Mouse (Mus musculus): ENCODE results near the gene Camkv.

Camkv gene

DNA sequence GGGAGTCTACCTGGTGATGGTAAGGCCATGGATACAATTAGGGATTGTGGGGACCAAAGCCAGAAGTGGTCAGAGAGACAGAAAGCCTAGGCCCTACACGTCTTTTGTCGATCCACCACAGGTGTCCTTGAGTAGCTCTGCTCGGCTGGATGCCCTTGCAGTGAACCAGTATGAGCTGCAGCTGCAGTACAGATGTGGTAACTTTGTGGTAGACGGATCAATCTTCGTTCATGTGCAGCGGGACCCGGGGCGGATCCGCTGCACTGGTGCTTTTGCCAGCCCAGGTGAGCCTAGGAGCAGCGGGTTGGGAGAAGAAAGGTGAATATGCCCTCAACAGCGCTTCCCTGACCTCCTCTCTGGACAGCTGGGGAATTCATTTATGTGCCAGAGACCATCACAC lies 57.5 kb downstream of the Camkv start:
- no peak for DNase-seq

DNA sequence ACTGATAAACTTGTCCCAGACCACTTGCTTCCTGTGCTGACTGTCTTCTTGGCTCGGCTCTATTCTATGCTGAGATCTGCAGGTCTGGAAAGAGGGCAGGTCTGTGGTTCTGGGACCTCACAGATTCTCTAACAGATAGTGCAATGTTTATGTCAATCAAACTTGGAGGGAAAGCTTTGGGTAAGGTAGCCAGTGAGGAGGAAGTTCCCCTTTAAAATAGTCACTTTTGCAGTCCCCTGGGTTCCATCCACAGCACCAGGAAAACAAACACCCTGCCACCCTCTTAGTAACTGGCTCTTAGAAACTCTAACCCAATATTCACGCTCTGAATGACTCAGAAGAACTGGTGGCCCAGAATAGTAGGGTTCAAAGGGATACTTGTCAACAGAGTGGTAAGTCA lies 59.0 kb downstream of the Camkv start:
- DNase-seq: no peak

GRCm38 (mm10) chr9:107995513-107995912 lies 60.0 kb downstream of the Camkv start:
- DNase-seq: no peak

DNA sequence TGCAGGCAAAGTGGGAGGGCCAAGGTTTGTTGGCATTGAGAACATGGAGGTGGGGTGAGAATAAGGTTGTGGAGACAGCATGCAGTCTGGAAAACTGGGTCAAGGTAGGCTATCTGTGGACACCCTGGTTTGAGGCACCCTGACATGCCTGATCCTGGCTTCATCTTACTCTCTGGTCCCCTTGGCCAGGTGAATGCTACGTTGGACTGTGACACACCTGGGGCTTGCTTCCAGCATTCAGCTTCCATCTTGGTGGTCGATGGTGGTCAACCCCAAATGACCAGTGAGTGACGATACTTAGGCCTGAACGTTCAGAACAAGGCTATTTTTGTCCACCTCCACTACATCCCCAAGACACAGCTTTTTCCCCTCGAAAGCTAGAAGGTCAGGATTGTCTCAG lies 60.6 kb downstream of the Camkv start, which contains the start of gene Gm20662:
TSS of gene Gm20662 (plus strand) at position 301 of the 400 bp plus-strand sequence.
- DNase-seq: no peak
